Mouse (Mus musculus) heart, adult 2 months (tissue): ENCODE measurements around the gene Sars2. TPM values are rescaled to one million over a fixed set of nuclear protein-coding genes. Genes with fewer than 3 reads are reported as not detected.

Source experiments
- DNase-seq, 2 experiments: peaks; one replicate each; pipeline ENCODE4 v3.0.0; 2021
- H3K27ac ChIP-seq: fragments of 200-600 bp; 2 replicates; pipeline ENCODE4 v1.8.1; 2022
- H3K27me3 ChIP-seq: fragments of 200-500 bp; 2 replicates; pipeline ENCODE4 v1.6.1; 2012; ENCODE audit warnings: mild to moderate bottlenecking, low read length, inconsistent platforms, mixed read lengths; ENCODE audit not compliant: control insufficient read depth, insufficient read depth
- H3K36me3 ChIP-seq: fragments of 200-500 bp; 2 replicates; pipeline ENCODE4 v1.6.1; 2012; ENCODE audit warnings: low read length, inconsistent platforms; ENCODE audit not compliant: control insufficient read depth, insufficient read depth
- H3K4me1 ChIP-seq: fragments of 200-500 bp; 2 replicates; pipeline ENCODE4 v1.6.1; 2011; ENCODE audit warnings: low read length; ENCODE audit not compliant: control insufficient read depth, insufficient read depth
- H3K4me3 ChIP-seq: fragments of 200-600 bp; 2 replicates; pipeline ENCODE4 v1.8.1; 2022
- H3K79me2 ChIP-seq: fragments of 200-500 bp; replicated peaks from 2 replicates; pipeline ENCODE4 v1.6.1; 2012; ENCODE audit warnings: mild to moderate bottlenecking, inconsistent platforms, low read length, moderate library complexity, mixed read lengths; ENCODE audit not compliant: control insufficient read depth, insufficient read depth
- H3K9ac ChIP-seq: fragments of 200-500 bp; 2 replicates; pipeline ENCODE4 v1.6.1; 2012; ENCODE audit warnings: low read depth, mild to moderate bottlenecking, control low read depth, inconsistent platforms, low read length, mixed read lengths
- CTCF ChIP-seq: fragments of 200-600 bp; IDR thresholded peaks from 2 replicates; pipeline ENCODE4 v1.8.1; 2022; ENCODE audit warnings: antibody characterized with exemption, mild to moderate bottlenecking, moderate library complexity
- EP300 ChIP-seq: fragments of 200-500 bp; IDR thresholded peaks from 2 replicates; pipeline ENCODE4 v1.6.1; 2011; ENCODE audit warnings: low read depth, low read length, control low read depth; ENCODE audit not compliant: insufficient read depth
- POLR2A ChIP-seq: fragments of 200-500 bp; IDR thresholded peaks from 2 replicates; pipeline ENCODE4 v1.6.1; 2011; ENCODE audit warnings: mild to moderate bottlenecking, low read depth, low read length, control low read depth; ENCODE audit not compliant: insufficient read depth
- WGBS: fragments of 180-500 bp; shearing (Covaris S2); methylation state at CpG from one replicate; pipeline ENCODE4 v1.1.7; 2018; 5-methylcytosine and 5-hydroxymethylcytosine counted together
- intact Hi-C: fragments of 180-260 bp; cut with DNase I; formaldehyde crosslinking; loops from one replicate; pipeline ENCODE4 v1.15.1; 2025
- long read RNA-seq: library from polyadenylated mRNA; stranded (forward); transcript quantifications from one replicate; pipeline ENCODE4 v2.0.0, GENCODE M21; 2021
- polyA plus RNA-seq: library from polyadenylated mRNA; depleted of rRNA; stranded (reverse); fragments of >200 nt; gene quantifications from 2 replicates; pipeline ENCODE4 v1.2.3, GENCODE M21; 2012; rRNA removed
- total RNA-seq, 2 experiments: library from RNA; stranded (reverse); gene quantifications; 2 replicates each; pipeline ENCODE4 v1.2.3; 2021

Gene Sars2
- total RNA-seq (10 to 100 TPM; 13.7 to 14.2 TPM), polyA plus RNA-seq (18.5 and 20.2 TPM in 2 replicates)
- long read RNA-seq, transcript Sars2-201 (16 exons, 1,868 nt) = major isoform, 12 of 14 reads
- long read RNA-seq, partial matches to known transcripts = 1 of 14 reads
- long read RNA-seq, other reads (novel, unspliced or antisense) = 1 of 14 reads

- Histone ChIP-seq H3K27me3 (no peaks in the 10 kb centered on the region), H3K9ac (peak within 1 kb of the TSS; percentile 81), H3K4me3 (peak within 1 kb of the TSS; percentile 93), H3K4me1 (peaks cover 5% of the 10 kb centered on the region), H3K27ac (peak within 1 kb of the TSS; percentile 97), H3K36me3 (no peaks in the 10 kb centered on the region), H3K79me2 (no peaks in the 10 kb centered on the region)
- DNase-seq = peak; percentile 96 to 98
- TF ChIP-seq POLR2A (peak; percentile 97), EP300 (no peak), CTCF (peak; percentile 99; the same call in 1 of the 2 replicates)
- intact Hi-C loops = no loop called here
- under 1% methylated on average over 39 of the region's 39 CpGs for WGBS
Measured at GRCm38 (mm10) chr7:28741709-28742438, at the start of gene Sars2, which contains the start of gene Mrps12. TSS of gene Sars2 (plus strand) at chr7:28741992. TSS of gene Mrps12 (minus strand) at chr7:28741820.

- Histone ChIP-seq H3K79me2 (no peaks in the 10 kb centered on the region), H3K9ac (no peak within 1 kb of the TSS), H3K36me3 (no peaks in the 10 kb centered on the region), H3K27me3 (0 out of 2 replicates have a peak, but pooled peaks cover 2% of the 10 kb centered on the region), H3K4me1 (no peaks in the 10 kb centered on the region), H3K4me3 (peak within 1 kb of the TSS; percentile 25; the same call in 1 of the 2 replicates), H3K27ac (no peak within 1 kb of the TSS)
- 38% methylated on average over 30 of the region's 30 CpGs for WGBS
- TF ChIP-seq CTCF (no peak), EP300 (no peak), POLR2A (no peak)
- peak; percentile 4 to 23 for DNase-seq
- intact Hi-C loops = no loop called here
Measured at GRCm38 (mm10) chr7:28692545-28693320, 49.1 kb upstream of the Sars2 start, which contains the start of gene Fbxo27. TSS of gene Fbxo27 (plus strand) at chr7:28692849.

DNA sequence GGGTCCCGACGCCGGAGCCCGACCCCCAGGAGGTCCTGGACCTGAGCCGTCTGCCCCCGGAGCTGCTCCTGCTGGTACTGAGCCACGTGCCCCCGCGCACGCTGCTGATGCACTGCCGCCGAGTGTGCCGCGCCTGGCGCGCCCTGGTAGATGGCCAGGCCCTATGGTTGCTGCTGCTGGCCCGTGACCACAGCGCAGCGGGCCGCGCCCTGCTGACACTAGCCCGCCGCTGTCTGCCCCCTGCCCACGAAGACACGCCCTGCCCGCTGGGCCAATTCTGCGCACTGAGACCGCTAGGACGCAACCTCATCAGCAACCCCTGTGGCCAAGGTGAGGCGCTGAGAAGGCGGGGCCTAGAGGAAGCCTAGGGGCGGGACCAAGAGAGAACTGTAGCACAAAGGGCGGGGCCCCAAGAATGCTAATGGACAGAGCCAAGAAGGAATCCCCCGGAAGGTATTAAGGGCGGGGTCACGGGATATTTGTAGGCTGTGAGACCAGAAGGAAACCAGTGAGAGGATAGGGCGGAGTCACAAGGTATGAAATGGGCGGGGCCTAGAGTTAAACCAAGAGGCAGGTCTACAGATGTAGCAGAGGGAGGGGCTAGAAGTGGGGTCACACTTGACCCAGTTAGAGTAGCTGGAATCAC lies 48.3 kb upstream of the Sars2 start:
- H3K27me3 ChIP-seq = 0 out of 2 replicates have a peak, but pooled peaks cover 2% of the 10 kb centered on the region
- H3K9ac ChIP-seq = no peak overlapping the region
- TF ChIP-seq CTCF (no peak), EP300 (no peak), POLR2A (no peak)
- 1% methylated on average over 38 of the region's 38 CpGs for WGBS
- intact Hi-C loops = no loop called here
- no peaks in the 10 kb centered on the region for H3K79me2 ChIP-seq
- H3K4me3 ChIP-seq = peak overlapping the region; percentile 25; the same call in 1 of the 2 replicates
- DNase-seq = peak; percentile 29 to 60
- no peak overlapping the region for H3K27ac ChIP-seq
- no peaks in the 10 kb centered on the region for H3K4me1 ChIP-seq
- no peaks in the 10 kb centered on the region for H3K36me3 ChIP-seq

DNA sequence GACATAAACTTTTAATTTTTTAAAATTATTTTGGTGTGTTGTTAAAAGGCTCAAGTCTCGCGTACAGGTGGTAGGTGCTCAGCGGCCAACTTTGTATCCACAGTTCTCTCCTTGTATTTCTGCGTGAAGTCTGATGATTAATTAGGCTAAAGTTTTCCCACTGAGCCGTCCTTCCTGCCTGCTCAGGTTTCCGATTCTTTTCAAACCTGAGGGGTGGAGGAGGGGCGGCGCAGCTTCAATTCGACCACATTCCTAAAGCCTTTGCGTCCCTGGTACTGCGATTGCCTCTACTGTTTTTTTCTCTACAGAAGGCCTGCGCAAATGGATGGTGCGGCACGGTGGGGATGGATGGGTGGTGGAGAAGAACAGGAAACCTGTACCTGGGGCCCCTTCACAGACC lies 47.4 kb upstream of the Sars2 start:
- Histone ChIP-seq H3K27ac (no peak overlapping the region), H3K4me1 (no peaks in the 10 kb centered on the region), H3K36me3 (no peaks in the 10 kb centered on the region), H3K4me3 (no peak overlapping the region), H3K79me2 (no peaks in the 10 kb centered on the region), H3K9ac (no peak overlapping the region), H3K27me3 (0 out of 2 replicates have a peak, but pooled peaks cover 2% of the 10 kb centered on the region)
- TF ChIP-seq POLR2A = no peak
- no peak for TF ChIP-seq CTCF
- TF ChIP-seq EP300 = no peak
- intact Hi-C loops = no loop called here
- WGBS = 27% methylated on average over 14 of the region's 14 CpGs
- DNase-seq = no peak

- Histone ChIP-seq H3K4me3 (no peak overlapping the region), H3K27ac (no peak overlapping the region), H3K4me1 (no peaks in the 10 kb centered on the region), H3K79me2 (no peaks in the 10 kb centered on the region), H3K9ac (no peak overlapping the region), H3K27me3 (0 out of 2 replicates have a peak, but pooled peaks cover 2% of the 10 kb centered on the region), H3K36me3 (no peaks in the 10 kb centered on the region)
- 74% methylated on average over 8 of the region's 8 CpGs for WGBS
- intact Hi-C loops = no loop called here
- TF ChIP-seq CTCF = no peak
- TF ChIP-seq EP300 = no peak
- TF ChIP-seq POLR2A = no peak
- no peak for DNase-seq
Measured at GRCm38 (mm10) chr7:28694966-28695511, 46.8 kb upstream of the Sars2 start.
